Mouse (Mus musculus): ENCODE results near the gene Epor. TPM values are rescaled to one million over a fixed set of nuclear protein-coding genes. Genes with fewer than 3 reads are reported as not detected.

Epor gene
- polyA plus RNA-seq, 1 experiment from 2014 or later, result 11.8 TPM

DNA sequence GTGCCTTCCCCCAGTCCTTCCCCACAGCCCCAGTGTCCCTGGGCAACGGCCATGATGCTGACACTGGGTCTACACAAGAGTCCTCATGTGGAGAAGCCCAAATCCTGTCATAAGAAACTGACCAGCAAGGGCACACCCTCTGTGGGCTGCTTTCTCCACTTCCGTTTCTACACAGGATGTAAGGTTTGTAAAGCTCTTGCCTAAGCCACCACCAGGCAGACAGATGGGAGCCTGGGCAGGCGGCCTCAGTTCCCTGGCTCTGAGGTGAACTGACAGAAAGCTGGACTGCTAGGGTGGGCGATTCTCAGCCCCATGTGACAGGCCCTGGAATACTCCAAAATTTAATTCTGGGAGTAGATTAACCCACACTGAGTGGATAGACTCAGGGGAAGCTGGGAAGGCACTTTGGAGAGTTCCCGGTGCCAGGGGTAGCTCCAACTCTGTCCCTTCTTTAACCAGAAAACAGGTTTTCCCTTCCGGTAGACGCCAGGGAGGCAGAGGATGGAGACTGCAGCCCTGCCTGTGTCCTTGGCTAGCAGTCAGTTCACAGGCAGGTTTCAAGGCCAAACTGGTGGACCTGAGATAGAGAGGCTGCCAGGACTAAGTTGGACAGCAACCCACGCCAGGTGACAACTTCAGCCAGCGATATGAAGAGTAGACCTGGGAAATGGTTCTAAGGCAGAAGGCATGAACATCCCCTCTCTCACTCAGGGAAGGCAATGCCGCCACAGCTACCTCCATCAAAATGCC lies 53.7 kb downstream of the Epor start:
- no peak overlapping the region for H3K9ac ChIP-seq (ENCODE audit: low read length)

More for the DNA sequence above, 53.7 kb downstream of the Epor start:
- H3K36me3 ChIP-seq (ENCODE audit: control insufficient read depth, insufficient read depth, low read length), result no peaks in the 10 kb centered on the region
- no peak for ATAC-seq (ENCODE audit: insufficient read depth, low FRiP score)
- 73% methylated on average over 10 of the region's 10 CpGs for WGBS
- no peak overlapping the region for H3K4me3 ChIP-seq (replicated peaks; ENCODE audit: low read length)
- no peak overlapping the region for H3K27ac ChIP-seq (ENCODE audit: low read length)
- H3K4me2 ChIP-seq (ENCODE audit: low read depth, low read length), result no peak overlapping the region
- H3K27me3 ChIP-seq (ENCODE audit: control insufficient read depth, insufficient read depth, low read length), result no peaks in the 10 kb centered on the region; the same call in 1 of the 2 replicates
- H3K9me3 ChIP-seq (replicated peaks; ENCODE audit: control insufficient read depth, low read length), result no peaks in the 10 kb centered on the region
- H3K4me1 ChIP-seq (ENCODE audit: control insufficient read depth, insufficient read depth, low read length), result no peaks in the 10 kb centered on the region

Other genes with a start within 250 kb of the Epor start
- gene Ldlr, start 240.0 kb downstream of the Epor start, polyA plus RNA-seq (2015; fragmentation: Nextera tagmentation; extraction: Ambion mirVana), result 62.2 and 69.3 TPM in 2 replicates
- 83.7 and 87.5 TPM in 2 replicates for gene Spc24, start 203.2 kb downstream of the Epor start, polyA plus RNA-seq (2015; fragmentation: Nextera tagmentation; extraction: Ambion mirVana)
- 11.2 and 11.6 TPM in 2 replicates for gene Kank2, start 164.8 kb downstream of the Epor start, polyA plus RNA-seq (2015; fragmentation: Nextera tagmentation; extraction: Ambion mirVana)
- gene Angptl8, start 128.0 kb downstream of the Epor start, polyA plus RNA-seq (2015; fragmentation: Nextera tagmentation; extraction: Ambion mirVana), result 6.4 TPM in 2 replicates
- 39.4 and 41.6 TPM in 2 replicates for gene Dock6, start 110.9 kb downstream of the Epor start, polyA plus RNA-seq (2015; fragmentation: Nextera tagmentation; extraction: Ambion mirVana)
- gene Rab3d, start 45.3 kb downstream of the Epor start, polyA plus RNA-seq (2015; fragmentation: Nextera tagmentation; extraction: Ambion mirVana), result 106 and 130 TPM in 2 replicates
- 3.4 and 4.6 TPM in 2 replicates for gene Ccdc159, start 36.0 kb downstream of the Epor start, polyA plus RNA-seq (2015; fragmentation: Nextera tagmentation; extraction: Ambion mirVana)
- gene Tmem205, start 36.0 kb downstream of the Epor start, polyA plus RNA-seq (2015; fragmentation: Nextera tagmentation; extraction: Ambion mirVana), result 74.5 and 81.2 TPM in 2 replicates
- 6.9 and 7.1 TPM in 2 replicates for gene Plppr2, start 26.5 kb downstream of the Epor start, polyA plus RNA-seq (2015; fragmentation: Nextera tagmentation; extraction: Ambion mirVana)
- 5.6 and 6.0 TPM in 2 replicates for gene Swsap1, start 7.8 kb downstream of the Epor start, polyA plus RNA-seq (2015; fragmentation: Nextera tagmentation; extraction: Ambion mirVana)
- 6.1 and 6.2 TPM in 2 replicates for gene Rgl3, start 25.9 kb upstream of the Epor start, polyA plus RNA-seq (2015; fragmentation: Nextera tagmentation; extraction: Ambion mirVana)
- 0.53 and 0.59 TPM in 2 replicates for gene Ccdc151, start 39.1 kb upstream of the Epor start, polyA plus RNA-seq (2015; fragmentation: Nextera tagmentation; extraction: Ambion mirVana)
- gene Prkcsh, start 39.3 kb upstream of the Epor start, polyA plus RNA-seq (2015; fragmentation: Nextera tagmentation; extraction: Ambion mirVana), result 102 TPM in 2 replicates
- gene Elavl3, start 88.5 kb upstream of the Epor start, polyA plus RNA-seq (2015; fragmentation: Nextera tagmentation; extraction: Ambion mirVana), result 1.9 and 2.1 TPM in 2 replicates
- gene Gm49318, start 107.8 kb upstream of the Epor start, polyA plus RNA-seq (2015; fragmentation: Nextera tagmentation; extraction: Ambion mirVana), result not detected in 2 replicates
- 11.2 and 11.7 TPM in 2 replicates for gene Zfp653, start 107.9 kb upstream of the Epor start, polyA plus RNA-seq (2015; fragmentation: Nextera tagmentation; extraction: Ambion mirVana)
- gene Ecsit, start 121.9 kb upstream of the Epor start, polyA plus RNA-seq (2015; fragmentation: Nextera tagmentation; extraction: Ambion mirVana), result 43.5 and 43.9 TPM in 2 replicates
- 505 and 582 TPM in 2 replicates for gene Cnn1, start 135.7 kb upstream of the Epor start, polyA plus RNA-seq (2015; fragmentation: Nextera tagmentation; extraction: Ambion mirVana)
- gene Elof1, start 153.7 kb upstream of the Epor start, polyA plus RNA-seq (2015; fragmentation: Nextera tagmentation; extraction: Ambion mirVana), result 152 and 158 TPM in 2 replicates
- gene Acp5, start 172.2 kb upstream of the Epor start, polyA plus RNA-seq (2015; fragmentation: Nextera tagmentation; extraction: Ambion mirVana), result 42.2 and 45.3 TPM in 2 replicates
- gene Pigyl, start 193.3 kb upstream of the Epor start, polyA plus RNA-seq (2015; fragmentation: Nextera tagmentation; extraction: Ambion mirVana), result 90.4 and 93.4 TPM in 2 replicates
- gene Zfp872, start 224.6 kb upstream of the Epor start, polyA plus RNA-seq (2015; fragmentation: Nextera tagmentation; extraction: Ambion mirVana), result 1.0 and 1.9 TPM in 2 replicates

Measured in stomach, embryonic 16.5 days (tissue).